Mouse (Mus musculus) mouse trophoblast stem cell (cell line): ENCODE measurements around the gene Ttc23l.
"Not testable (repeated sequence)": the region's sequence is repeated elsewhere in the genome, so short reads cannot be mapped to it uniquely, and the experiment has no call there.

Source experiments
- in situ Hi-C, 2 experiments: fragments of 300-500 bp; cut with MseI, MboI; formaldehyde crosslinking; loops; 2 replicates in 1 of 2; 3 replicates in 1 of 2; pipeline ENCODE4 v1.15.1; 2025

The Ttc23l gene

GRCm38 (mm10) chr15:10515166-10515565, 43.3 kb downstream of the Ttc23l start:
- in situ Hi-C loops, result loop anchor here (25.0 kb wide), 1 partner anchor 372 kb away; no protein-coding TSS in a partner anchor

GRCm38 (mm10) chr15:10506099-10506498, 52.4 kb downstream of the Ttc23l start:
- in situ Hi-C loops, result loop anchor here (25.0 kb wide), 1 partner anchor 381 kb away; no protein-coding TSS in a partner anchor

DNA sequence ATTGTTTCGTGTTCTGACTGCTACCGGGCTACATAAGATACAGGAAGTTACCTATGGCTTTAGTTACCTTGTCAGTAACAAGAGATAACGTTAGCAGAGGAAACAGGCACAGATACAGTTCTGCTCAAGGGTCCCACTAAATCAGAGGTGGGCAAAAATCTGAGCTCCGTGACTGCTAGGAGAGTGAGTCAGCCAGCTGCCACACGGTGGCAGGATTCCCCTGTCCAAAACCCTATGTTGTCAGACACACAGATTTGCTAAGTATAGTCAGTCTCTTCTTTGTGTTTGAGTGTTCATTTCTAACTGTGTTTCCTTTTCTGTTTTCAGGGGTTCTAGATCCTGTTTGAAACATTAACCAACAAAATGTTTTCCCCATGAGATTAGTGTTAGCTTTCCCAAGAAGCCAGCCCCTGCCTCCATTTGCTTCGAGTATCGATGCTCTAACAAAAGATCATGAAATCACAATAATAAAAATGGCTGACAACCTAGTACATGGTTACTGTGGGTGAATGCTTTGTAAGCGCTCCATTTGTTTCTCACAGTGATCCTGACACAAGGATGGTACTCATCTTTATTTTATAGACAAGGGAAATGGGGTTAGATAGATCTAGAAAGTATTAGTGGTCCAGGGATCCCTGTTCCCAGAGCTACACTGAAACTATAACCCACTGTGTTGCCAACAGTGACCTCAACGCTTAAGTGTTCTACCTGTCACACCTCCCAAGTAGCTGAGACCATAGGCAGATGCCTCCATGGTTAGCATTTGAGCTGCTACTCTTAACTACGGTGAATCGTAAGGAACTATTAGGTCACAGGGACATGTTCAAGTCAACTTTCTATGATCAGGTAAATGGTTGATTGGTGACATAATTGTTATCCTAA, 57.4 kb downstream of the Ttc23l start:
- in situ Hi-C loops, result loop anchor here (25.0 kb wide), 1 partner anchor 386 kb away; no protein-coding TSS in a partner anchor

DNA sequence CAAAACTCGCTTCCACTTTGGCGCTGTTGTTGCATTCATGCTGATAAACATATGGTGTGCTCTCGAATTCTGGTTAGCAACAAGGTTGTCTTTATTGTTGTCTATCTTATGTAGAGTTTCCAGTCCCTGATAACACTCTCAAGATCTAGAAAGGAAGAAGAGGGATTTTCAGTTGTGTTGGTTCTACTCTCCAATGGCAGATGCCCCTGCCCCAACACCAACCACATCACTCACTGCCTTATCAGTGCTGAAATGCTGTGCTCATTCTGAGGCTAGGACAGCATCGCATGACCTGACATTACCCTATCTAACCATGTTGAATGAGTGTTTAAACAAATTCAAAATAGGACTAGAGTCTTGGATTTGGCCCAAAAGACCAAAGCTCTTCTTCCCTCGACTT, 58.4 kb downstream of the Ttc23l start:
- in situ Hi-C loops, result loop anchor here (25.0 kb wide), 1 partner anchor 387 kb away; no protein-coding TSS in a partner anchor

DNA sequence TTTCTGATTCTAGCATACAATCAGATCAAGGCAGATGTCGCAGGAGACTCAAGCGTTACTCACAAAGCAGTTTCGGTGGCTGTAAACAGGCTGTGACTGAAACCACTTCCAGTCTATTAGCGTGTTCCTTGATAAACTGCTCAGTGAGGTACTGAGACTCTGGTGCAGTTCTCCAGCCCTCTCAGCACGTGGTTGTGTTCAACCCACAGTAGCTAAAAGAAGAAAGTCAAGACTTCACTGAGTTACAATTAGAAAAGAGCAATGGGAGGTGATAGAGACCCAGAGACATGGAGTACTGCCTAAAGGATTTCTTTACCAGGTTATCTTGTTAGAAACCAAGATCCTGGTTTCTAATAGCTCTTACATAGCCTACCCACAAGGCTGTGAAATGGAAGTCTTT, 58.9 kb downstream of the Ttc23l start:
- in situ Hi-C loops, result no loop called here

DNA sequence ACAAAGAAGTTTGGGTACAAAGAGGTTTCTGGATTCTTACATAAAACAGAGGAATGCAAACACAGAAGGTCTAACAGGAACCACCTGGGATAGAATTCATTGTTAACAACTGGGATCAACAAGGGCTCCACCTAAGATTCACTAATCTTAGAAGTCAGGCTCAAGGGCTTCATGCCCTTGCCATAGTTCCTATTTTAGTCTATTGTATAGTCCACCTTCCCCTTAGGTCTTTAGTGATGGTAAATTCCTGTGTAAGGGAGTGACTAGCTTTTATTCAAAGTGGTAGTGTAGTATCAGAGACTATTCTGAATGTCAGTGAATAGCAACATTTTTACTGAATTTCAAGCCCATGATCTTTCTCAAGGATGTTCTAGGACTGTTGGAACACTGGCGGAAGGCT, 61.8 kb downstream of the Ttc23l start:
- in situ Hi-C loops, result not testable (repeated sequence)

- in situ Hi-C loops, result no loop called here
These were observed 62.5 kb downstream of the Ttc23l start for GRCm38 (mm10) chr15:10495944-10496343.

DNA sequence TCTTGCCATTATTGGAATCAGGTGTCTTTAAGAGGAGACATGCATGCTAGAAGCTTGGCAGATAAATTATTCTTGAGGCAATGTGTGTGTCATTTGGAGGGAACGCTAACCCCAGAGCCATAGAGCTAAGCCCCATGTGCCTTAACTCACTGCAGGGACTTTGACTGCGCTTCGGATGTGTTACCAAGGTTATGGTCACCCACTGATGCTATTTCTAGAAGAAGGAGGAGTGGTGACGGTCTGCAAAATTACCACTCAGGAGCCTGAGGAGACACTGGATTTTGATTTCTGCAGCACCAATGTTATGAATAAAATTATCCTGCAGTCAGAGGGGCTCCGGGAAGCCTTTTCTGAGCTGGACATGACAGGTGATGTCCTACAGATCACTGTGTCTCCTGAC, 68.4 kb downstream of the Ttc23l start:
- in situ Hi-C loops, result no loop called here

DNA sequence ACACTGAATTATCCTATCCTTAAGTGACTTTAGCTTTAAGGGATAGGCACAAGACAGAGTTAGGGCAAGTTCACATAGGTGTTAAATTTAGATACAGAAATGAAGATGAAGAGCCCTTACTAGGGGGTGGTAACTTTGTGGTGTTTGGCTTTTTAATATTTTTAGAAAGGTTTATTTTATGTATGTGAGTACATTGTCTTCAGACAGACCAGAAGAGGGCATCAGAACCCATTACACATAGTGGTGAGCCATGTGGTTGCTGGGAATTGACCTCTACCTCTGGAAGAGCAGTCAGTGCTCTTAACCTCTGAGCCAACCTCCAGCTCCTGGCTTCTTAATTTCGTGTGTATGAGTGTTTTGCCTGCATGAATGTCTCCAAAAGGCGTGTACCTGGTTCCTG, 71.2 kb downstream of the Ttc23l start:
- in situ Hi-C loops, result no loop called here

- in situ Hi-C loops, result no loop called here
These were observed 72.1 kb downstream of the Ttc23l start for GRCm38 (mm10) chr15:10486365-10486839.

DNA sequence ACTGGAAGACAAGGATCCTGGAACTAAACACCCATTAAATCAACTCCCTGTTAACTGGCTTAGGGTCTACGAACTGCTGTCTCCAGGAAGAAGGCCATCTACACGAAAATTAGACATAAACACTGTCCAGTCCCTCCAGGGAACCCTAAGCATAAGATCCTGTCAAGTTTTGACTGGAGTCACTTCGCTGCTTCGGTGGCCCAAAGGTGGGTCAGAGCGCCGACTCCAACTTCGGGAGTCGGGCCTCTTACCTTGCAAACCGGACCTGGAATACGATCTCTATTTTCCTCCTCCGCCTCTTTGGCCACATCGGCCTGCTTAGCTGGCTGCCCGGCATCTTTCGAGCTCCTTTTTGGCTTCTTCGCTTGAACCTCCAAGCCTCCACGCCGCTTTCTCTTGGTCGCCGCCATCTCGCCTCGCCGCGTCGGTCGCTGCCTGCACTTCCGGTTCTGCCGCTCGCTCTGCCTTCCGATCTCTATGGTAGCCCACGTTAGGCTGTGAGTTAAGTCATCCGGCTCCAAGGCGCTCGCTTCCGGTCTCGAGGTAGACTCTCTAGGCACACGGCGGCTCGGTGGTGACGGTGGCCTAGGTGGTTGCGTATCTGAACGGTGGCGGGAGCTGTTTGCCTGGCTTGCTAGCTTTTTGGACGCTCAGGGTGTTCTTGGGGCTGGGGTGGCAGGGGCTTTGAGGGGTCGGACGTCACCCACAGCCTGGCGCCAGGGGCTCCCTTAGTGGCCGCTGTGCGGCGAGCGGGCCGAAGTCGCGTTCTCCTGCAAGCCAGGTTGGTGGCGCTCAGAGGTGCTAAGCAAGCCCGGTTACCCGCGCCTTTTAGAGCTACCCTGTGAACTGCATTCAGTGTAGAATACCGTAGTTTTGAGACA, 72.7 kb downstream of the Ttc23l start, which contains the start of the genes Brix1 and Rad1:
Brix1 (minus strand) TSS at position 464 of the 881 bp plus-strand sequence.
Rad1 (plus strand) TSS at position 535 of the 881 bp plus-strand sequence.
- in situ Hi-C loops, result no loop called here

GRCm38 (mm10) chr15:10470941-10471340, 87.5 kb downstream of the Ttc23l start:
- in situ Hi-C loops, result no loop called here

DNA sequence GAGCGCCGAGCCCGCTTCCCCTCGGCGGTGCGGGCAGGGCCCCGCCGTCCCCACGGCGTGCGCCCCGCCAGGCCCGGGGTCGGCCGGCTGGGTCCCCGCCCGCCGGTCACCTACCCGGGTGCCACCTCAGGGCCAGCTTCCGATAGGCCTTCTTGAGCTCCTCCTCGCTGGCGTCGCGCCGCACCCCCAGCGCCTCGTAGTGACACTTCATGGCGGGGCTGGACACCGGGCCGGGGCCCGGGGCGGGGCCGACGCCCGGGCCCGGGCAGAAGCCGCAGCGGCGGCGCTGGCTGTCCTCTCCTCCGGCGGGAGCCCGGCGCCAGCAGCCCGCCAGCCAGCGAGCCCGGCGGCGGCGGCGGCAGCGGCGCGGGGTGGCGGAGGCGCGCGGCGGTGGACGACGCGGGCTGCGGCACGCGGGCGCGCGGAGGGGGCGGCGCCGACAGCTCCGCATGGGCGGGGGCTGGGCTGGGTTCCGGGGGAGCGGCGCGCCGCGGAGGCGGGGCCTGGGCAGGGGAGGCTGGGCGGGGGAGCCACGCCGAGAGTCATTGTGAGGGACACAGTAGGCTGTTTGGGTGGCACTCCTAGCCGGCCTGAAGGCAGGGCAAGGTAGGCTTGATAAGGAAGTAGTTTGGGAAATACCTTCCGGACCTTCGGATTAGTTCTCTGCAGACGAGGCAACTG, 88.2 kb downstream of the Ttc23l start, which contains the start of gene Dnajc21:
Dnajc21 (minus strand) TSS at position 366 of the 681 bp plus-strand sequence.
- in situ Hi-C loops, result no loop called here

DNA sequence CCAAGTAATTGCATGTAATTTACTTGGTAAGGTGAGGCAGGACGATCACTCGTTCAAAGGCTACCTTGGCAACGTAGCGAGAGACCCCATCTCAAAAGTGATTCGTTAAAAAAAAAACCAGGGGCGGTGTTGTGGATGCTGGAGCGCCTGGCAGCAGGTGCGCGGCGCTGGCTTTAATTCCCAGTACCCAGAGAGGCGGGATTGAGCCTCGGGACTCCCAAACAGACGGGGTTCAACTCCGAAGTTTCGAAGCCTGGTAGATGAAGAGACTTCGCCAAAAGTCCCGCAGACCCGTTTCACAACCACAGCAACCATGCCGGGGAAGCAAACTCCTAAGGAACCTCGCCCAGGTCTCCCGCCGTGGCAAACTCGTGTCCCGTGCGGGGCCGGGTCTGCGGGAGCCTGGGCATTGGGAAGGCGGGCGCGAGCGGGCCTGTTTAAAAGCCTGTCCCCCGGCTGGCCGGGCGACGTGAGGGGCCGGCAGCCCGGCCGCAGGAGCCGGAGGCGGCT, 88.8 kb downstream of the Ttc23l start:
- in situ Hi-C loops, result no loop called here

- in situ Hi-C loops, result no loop called here
These were observed 89.7 kb downstream of the Ttc23l start for GRCm38 (mm10) chr15:10468761-10469160.

GRCm38 (mm10) chr15:10464678-10465077, 93.8 kb downstream of the Ttc23l start:
- in situ Hi-C loops, result no loop called here

GRCm38 (mm10) chr15:10463555-10463954, 94.9 kb downstream of the Ttc23l start:
- in situ Hi-C loops, result no loop called here

DNA sequence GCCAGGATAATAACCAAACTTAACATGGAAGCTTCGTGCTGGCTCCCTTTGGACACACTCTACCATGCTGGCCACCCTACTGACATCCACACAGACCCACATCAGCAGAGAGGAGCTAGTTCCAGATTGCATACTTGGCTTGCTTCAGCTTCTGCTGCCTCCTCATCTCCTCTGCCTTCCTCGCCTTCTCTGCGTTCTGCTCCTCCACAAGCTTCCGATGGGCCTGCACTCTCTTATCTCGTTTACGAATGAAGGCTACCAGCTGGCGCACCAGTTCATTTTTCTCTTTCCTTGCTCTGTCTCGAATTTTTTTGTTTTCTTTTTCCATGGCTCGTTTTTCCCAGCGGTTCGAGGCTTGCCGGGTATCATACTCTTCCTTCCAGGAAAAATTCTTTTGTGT, 97.5 kb downstream of the Ttc23l start:
- in situ Hi-C loops, result no loop called here
